Mouse (Mus musculus): ENCODE data around the gene Pdlim5.

DNA sequence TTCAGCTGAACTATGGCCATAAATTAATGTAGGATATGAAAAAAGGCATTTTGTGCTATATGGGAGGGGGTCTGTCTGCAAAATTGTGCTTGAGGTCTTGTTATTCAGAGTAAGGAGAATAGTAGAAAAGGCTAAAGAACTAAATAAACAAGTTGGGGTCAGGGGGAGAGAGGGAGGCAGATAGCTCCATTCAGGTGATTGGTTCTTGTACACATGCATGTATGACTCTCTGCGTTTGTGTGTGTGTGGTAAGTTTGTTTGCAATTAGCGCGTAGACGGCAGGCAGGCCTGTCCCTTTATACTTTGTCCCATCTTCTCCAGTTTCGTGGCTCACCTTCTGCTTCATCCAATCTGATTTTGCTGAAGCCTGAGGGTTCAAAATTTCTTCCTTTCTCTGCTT lies 40.7 kb upstream of the Pdlim5 start:
- TF ChIP-seq CTCF (IDR thresholded peaks at IDR 0.05; ENCODE audit: borderline replicate concordance, insufficient read depth, low read length): no peak
- TF ChIP-seq POLR2A (IDR thresholded peaks at IDR 0.05; ENCODE audit: low read depth, low read length): no peak

Data from embryonic fibroblast, embryonic 13.5 days (primary cell).